Mouse (Mus musculus): Measurements from ENCODE around the gene Kif13a. TPM values are rescaled to one million over a fixed set of nuclear protein-coding genes. Genes with fewer than 3 reads are reported as not detected.

The Kif13a gene
- polyA plus RNA-seq, 1 experiment from 2014 or later: 7.0 TPM

- Histone ChIP-seq H3K9ac (no peak overlapping the region), H3K36me3 (ENCODE audit: poor library complexity, severe bottlenecking) (no peaks in the 10 kb centered on the region), H3K4me1 (peaks cover 17% of the 10 kb centered on the region), H3K27me3 (no peaks in the 10 kb centered on the region), H3K27ac (no peak overlapping the region), H3K4me2 (no peak overlapping the region), H3K4me3 (no peak overlapping the region), H3K9me3 (replicated peaks) (no peaks in the 10 kb centered on the region)
- WGBS: 81% methylated on average over 6 of the region's 6 CpGs
- ATAC-seq: no peak
Observed at GRCm38 (mm10) chr13:46875377-46875776, 54.3 kb downstream of the Kif13a start.

GRCm38 (mm10) chr13:46872732-46873131 lies 56.9 kb downstream of the Kif13a start:
- no peak overlapping the region for H3K4me3 ChIP-seq
- no peaks in the 10 kb centered on the region for H3K36me3 ChIP-seq (ENCODE audit: poor library complexity, severe bottlenecking)
- H3K4me2 ChIP-seq: no peak overlapping the region
- no peaks in the 10 kb centered on the region for H3K9me3 ChIP-seq (replicated peaks)
- ATAC-seq: no peak
- no peak overlapping the region for H3K27ac ChIP-seq
- WGBS: 77% methylated on average over 11 of the region's 11 CpGs
- no peak overlapping the region for H3K9ac ChIP-seq
- H3K27me3 ChIP-seq: no peaks in the 10 kb centered on the region
- H3K4me1 ChIP-seq: peaks cover 17% of the 10 kb centered on the region

GRCm38 (mm10) chr13:46872194-46872593 lies 57.5 kb downstream of the Kif13a start:
- Histone ChIP-seq H3K36me3 (ENCODE audit: poor library complexity, severe bottlenecking) (no peaks in the 10 kb centered on the region), H3K4me1 (peaks cover 17% of the 10 kb centered on the region), H3K4me3 (no peak overlapping the region), H3K9ac (no peak overlapping the region), H3K27ac (no peak overlapping the region), H3K9me3 (replicated peaks) (no peaks in the 10 kb centered on the region), H3K4me2 (no peak overlapping the region), H3K27me3 (no peaks in the 10 kb centered on the region)
- peak; percentile 62; the same call in 1 of the 2 replicates for ATAC-seq
- 47% methylated on average over 6 of the region's 6 CpGs for WGBS

- ATAC-seq: no peak
- 92% methylated on average over 13 of the region's 13 CpGs for WGBS
- Histone ChIP-seq H3K27ac (no peak overlapping the region), H3K4me2 (no peak overlapping the region), H3K9me3 (replicated peaks) (no peaks in the 10 kb centered on the region), H3K9ac (no peak overlapping the region), H3K36me3 (ENCODE audit: poor library complexity, severe bottlenecking) (no peaks in the 10 kb centered on the region), H3K4me3 (no peak overlapping the region), H3K4me1 (peaks cover 17% of the 10 kb centered on the region), H3K27me3 (no peaks in the 10 kb centered on the region)
Observed at GRCm38 (mm10) chr13:46869464-46869863, 60.2 kb downstream of the Kif13a start.

- Histone ChIP-seq H3K27me3 (no peaks in the 10 kb centered on the region), H3K27ac (no peak overlapping the region), H3K4me3 (no peak overlapping the region), H3K4me1 (no peaks in the 10 kb centered on the region), H3K9me3 (replicated peaks) (no peaks in the 10 kb centered on the region), H3K4me2 (no peak overlapping the region), H3K36me3 (ENCODE audit: poor library complexity, severe bottlenecking) (no peaks in the 10 kb centered on the region), H3K9ac (no peak overlapping the region)
- WGBS: 92% methylated on average over 3 of the region's 3 CpGs
- no peak for ATAC-seq
Observed at GRCm38 (mm10) chr13:46863169-46863748, 66.4 kb downstream of the Kif13a start.

- no peak overlapping the region for H3K27ac ChIP-seq
- H3K27me3 ChIP-seq: no peaks in the 10 kb centered on the region
- no peak overlapping the region for H3K4me2 ChIP-seq
- no peaks in the 10 kb centered on the region for H3K4me1 ChIP-seq
- H3K9me3 ChIP-seq (replicated peaks): no peaks in the 10 kb centered on the region
- no peak for ATAC-seq
- H3K9ac ChIP-seq: no peak overlapping the region
- no peaks in the 10 kb centered on the region for H3K36me3 ChIP-seq (ENCODE audit: poor library complexity, severe bottlenecking)
- H3K4me3 ChIP-seq: no peak overlapping the region
- 80% methylated on average over 2 of the region's 2 CpGs for WGBS
Observed at GRCm38 (mm10) chr13:46859876-46860275, 69.8 kb downstream of the Kif13a start.

- no peaks in the 10 kb centered on the region for H3K4me1 ChIP-seq
- H3K9me3 ChIP-seq (replicated peaks): no peaks in the 10 kb centered on the region
- no peak overlapping the region for H3K9ac ChIP-seq
- H3K27me3 ChIP-seq: no peaks in the 10 kb centered on the region
- ATAC-seq: no peak
- H3K4me3 ChIP-seq: no peak overlapping the region
- 95% methylated on average over 2 of the region's 2 CpGs for WGBS
- no peaks in the 10 kb centered on the region for H3K36me3 ChIP-seq (ENCODE audit: poor library complexity, severe bottlenecking)
- H3K4me2 ChIP-seq: no peak overlapping the region
- no peak overlapping the region for H3K27ac ChIP-seq
Observed at GRCm38 (mm10) chr13:46859173-46859572, 70.5 kb downstream of the Kif13a start.

GRCm38 (mm10) chr13:46858835-46859152 lies 70.9 kb downstream of the Kif13a start:
- Histone ChIP-seq H3K36me3 (ENCODE audit: poor library complexity, severe bottlenecking) (no peaks in the 10 kb centered on the region), H3K4me1 (no peaks in the 10 kb centered on the region), H3K9me3 (replicated peaks) (no peaks in the 10 kb centered on the region), H3K27me3 (no peaks in the 10 kb centered on the region), H3K4me3 (no peak overlapping the region), H3K4me2 (no peak overlapping the region), H3K9ac (no peak overlapping the region), H3K27ac (no peak overlapping the region)
- ATAC-seq: no peak
- WGBS: 85% methylated on average over 8 of the region's 8 CpGs

- no peak overlapping the region for H3K4me2 ChIP-seq
- 91% methylated on average over 8 of the region's 8 CpGs for WGBS
- no peaks in the 10 kb centered on the region for H3K27me3 ChIP-seq
- H3K27ac ChIP-seq: no peak overlapping the region
- no peak overlapping the region for H3K4me3 ChIP-seq
- H3K9me3 ChIP-seq (replicated peaks): no peaks in the 10 kb centered on the region
- H3K36me3 ChIP-seq (ENCODE audit: poor library complexity, severe bottlenecking): no peaks in the 10 kb centered on the region
- H3K9ac ChIP-seq: no peak overlapping the region
- no peak for ATAC-seq
- no peaks in the 10 kb centered on the region for H3K4me1 ChIP-seq
Observed at GRCm38 (mm10) chr13:46858143-46858834, 71.4 kb downstream of the Kif13a start.

GRCm38 (mm10) chr13:46854456-46854855 lies 75.2 kb downstream of the Kif13a start:
- H3K27ac ChIP-seq: no peak overlapping the region
- H3K9me3 ChIP-seq (replicated peaks): no peaks in the 10 kb centered on the region
- no peaks in the 10 kb centered on the region for H3K4me1 ChIP-seq
- no peaks in the 10 kb centered on the region for H3K36me3 ChIP-seq (ENCODE audit: poor library complexity, severe bottlenecking)
- no peak overlapping the region for H3K4me2 ChIP-seq
- no peaks in the 10 kb centered on the region for H3K27me3 ChIP-seq
- no peak overlapping the region for H3K9ac ChIP-seq
- no peak for ATAC-seq
- WGBS: 89% methylated on average over 5 of the region's 5 CpGs
- no peak overlapping the region for H3K4me3 ChIP-seq

GRCm38 (mm10) chr13:46852470-46852869 lies 77.2 kb downstream of the Kif13a start:
- H3K27me3 ChIP-seq: no peaks in the 10 kb centered on the region
- H3K4me3 ChIP-seq: no peak overlapping the region
- no peaks in the 10 kb centered on the region for H3K9me3 ChIP-seq (replicated peaks)
- no peak for ATAC-seq
- 100% methylated on average over 4 of the region's 4 CpGs for WGBS
- no peak overlapping the region for H3K27ac ChIP-seq
- no peak overlapping the region for H3K4me2 ChIP-seq
- no peaks in the 10 kb centered on the region for H3K4me1 ChIP-seq
- H3K36me3 ChIP-seq (ENCODE audit: poor library complexity, severe bottlenecking): no peaks in the 10 kb centered on the region
- H3K9ac ChIP-seq: no peak overlapping the region

- no peaks in the 10 kb centered on the region for H3K9me3 ChIP-seq (replicated peaks)
- H3K4me2 ChIP-seq: no peak overlapping the region
- no peak overlapping the region for H3K4me3 ChIP-seq
- no peaks in the 10 kb centered on the region for H3K36me3 ChIP-seq (ENCODE audit: poor library complexity, severe bottlenecking)
- 84% methylated on average over 9 of the region's 9 CpGs for WGBS
- ATAC-seq: no peak
- H3K9ac ChIP-seq: no peak overlapping the region
- H3K4me1 ChIP-seq: 0 out of 2 replicates have a peak, but pooled peaks cover 1% of the 10 kb centered on the region
- H3K27me3 ChIP-seq: no peaks in the 10 kb centered on the region
- no peak overlapping the region for H3K27ac ChIP-seq
Observed at GRCm38 (mm10) chr13:46845456-46845855, 84.2 kb downstream of the Kif13a start.
